Mouse (Mus musculus) heart, adult 2 months (tissue): ENCODE measurements at regions not wholly inside any gene's neighbourhood (a gene's known extent, or its start where the extent isn't known, plus 50 kb on each side); places are given as distances from the start of the nearest gene placed in this dataset.

Source experiments
- DNase-seq, 2 experiments: peaks; one replicate each; pipeline ENCODE4 v3.0.0; 2021
- H3K27ac ChIP-seq: fragments of 200-600 bp; 2 replicates; pipeline ENCODE4 v1.8.1; 2022
- H3K27me3 ChIP-seq: fragments of 200-500 bp; 2 replicates; pipeline ENCODE4 v1.6.1; 2012; ENCODE audit warnings: mild to moderate bottlenecking, low read length, inconsistent platforms, mixed read lengths; ENCODE audit not compliant: control insufficient read depth, insufficient read depth
- H3K36me3 ChIP-seq: fragments of 200-500 bp; 2 replicates; pipeline ENCODE4 v1.6.1; 2012; ENCODE audit warnings: low read length, inconsistent platforms; ENCODE audit not compliant: control insufficient read depth, insufficient read depth
- H3K4me1 ChIP-seq: fragments of 200-500 bp; 2 replicates; pipeline ENCODE4 v1.6.1; 2011; ENCODE audit warnings: low read length; ENCODE audit not compliant: control insufficient read depth, insufficient read depth
- H3K4me3 ChIP-seq: fragments of 200-600 bp; 2 replicates; pipeline ENCODE4 v1.8.1; 2022
- H3K79me2 ChIP-seq: fragments of 200-500 bp; replicated peaks from 2 replicates; pipeline ENCODE4 v1.6.1; 2012; ENCODE audit warnings: mild to moderate bottlenecking, inconsistent platforms, low read length, moderate library complexity, mixed read lengths; ENCODE audit not compliant: control insufficient read depth, insufficient read depth
- H3K9ac ChIP-seq: fragments of 200-500 bp; 2 replicates; pipeline ENCODE4 v1.6.1; 2012; ENCODE audit warnings: low read depth, mild to moderate bottlenecking, control low read depth, inconsistent platforms, low read length, mixed read lengths
- CTCF ChIP-seq: fragments of 200-600 bp; IDR thresholded peaks from 2 replicates; pipeline ENCODE4 v1.8.1; 2022; ENCODE audit warnings: antibody characterized with exemption, mild to moderate bottlenecking, moderate library complexity
- EP300 ChIP-seq: fragments of 200-500 bp; IDR thresholded peaks from 2 replicates; pipeline ENCODE4 v1.6.1; 2011; ENCODE audit warnings: low read depth, low read length, control low read depth; ENCODE audit not compliant: insufficient read depth
- POLR2A ChIP-seq: fragments of 200-500 bp; IDR thresholded peaks from 2 replicates; pipeline ENCODE4 v1.6.1; 2011; ENCODE audit warnings: mild to moderate bottlenecking, low read depth, low read length, control low read depth; ENCODE audit not compliant: insufficient read depth
- WGBS: fragments of 180-500 bp; shearing (Covaris S2); methylation state at CpG from one replicate; pipeline ENCODE4 v1.1.7; 2018; 5-methylcytosine and 5-hydroxymethylcytosine counted together
- intact Hi-C: fragments of 180-260 bp; cut with DNase I; formaldehyde crosslinking; loops from one replicate; pipeline ENCODE4 v1.15.1; 2025

GRCm38 (mm10) chr17:9168411-9168810 lies 180.3 kb downstream of the 1700010I14Rik start:
- DNase-seq, result peak; percentile 49 to 79
- TF ChIP-seq EP300 (peak; percentile 65; the same call in 1 of the 2 replicates), POLR2A (no peak), CTCF (peak; percentile 96; the same call in 1 of the 2 replicates)
- no peaks in the 10 kb centered on the region for H3K79me2 ChIP-seq
- H3K4me1 ChIP-seq, result peaks cover 1% of the 10 kb centered on the region; the same call in 1 of the 2 replicates
- no peaks in the 10 kb centered on the region for H3K36me3 ChIP-seq
- no peaks in the 10 kb centered on the region for H3K27me3 ChIP-seq
- under 1% methylated on average over 5 of the region's 5 CpGs for WGBS
- no peak overlapping the region for H3K9ac ChIP-seq
- intact Hi-C loops, result loop anchor here (2.0 to 10.0 kb wide), 4 partner anchors 586 to 1576 kb away; partner anchors contain the start of gene Qk
- peak overlapping the region; percentile 53 for H3K4me3 ChIP-seq
- H3K27ac ChIP-seq, result no peak overlapping the region

- H3K4me1 ChIP-seq, result peaks cover 1% of the 10 kb centered on the region; the same call in 1 of the 2 replicates
- intact Hi-C loops, result loop anchor here (2.0 to 10.0 kb wide), 4 partner anchors 585 to 1575 kb away; partner anchors contain the start of gene Qk
- H3K79me2 ChIP-seq, result no peaks in the 10 kb centered on the region
- H3K9ac ChIP-seq, result no peak overlapping the region
- no peaks in the 10 kb centered on the region for H3K36me3 ChIP-seq
- TF ChIP-seq POLR2A (no peak), CTCF (peak; percentile 91)
- WGBS, result 8% methylated on average over 11 of the region's 11 CpGs
- DNase-seq, result peak; percentile 21 to 61
- no peak overlapping the region for H3K27ac ChIP-seq
- H3K4me3 ChIP-seq, result no peak overlapping the region
- no peaks in the 10 kb centered on the region for H3K27me3 ChIP-seq
Observed at GRCm38 (mm10) chr17:9169371-9169770, 181.2 kb downstream of the 1700010I14Rik start.

DNA sequence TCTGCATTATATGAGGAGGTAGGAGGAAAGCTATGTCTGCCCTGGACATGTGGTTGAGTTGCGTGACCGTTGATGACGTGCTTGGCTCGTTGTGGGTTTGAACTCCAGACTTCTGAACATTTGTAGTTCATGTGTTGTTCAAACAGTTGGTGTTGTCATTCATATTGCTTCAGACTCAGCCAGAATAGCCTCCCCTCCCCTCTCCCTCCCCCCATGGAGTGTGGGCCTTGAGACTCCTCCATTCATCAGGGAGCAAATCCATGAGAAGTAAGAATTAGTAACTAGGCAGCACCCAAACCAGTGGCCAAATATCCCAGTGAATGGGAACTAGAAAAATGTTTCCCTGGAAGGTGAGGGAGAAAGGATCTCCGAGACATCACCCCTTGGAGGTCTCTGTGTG lies 209.0 kb downstream of the 1700010I14Rik start:
- 87% methylated on average over 5 of the region's 5 CpGs for WGBS
- no peaks in the 10 kb centered on the region for H3K4me1 ChIP-seq

DNA sequence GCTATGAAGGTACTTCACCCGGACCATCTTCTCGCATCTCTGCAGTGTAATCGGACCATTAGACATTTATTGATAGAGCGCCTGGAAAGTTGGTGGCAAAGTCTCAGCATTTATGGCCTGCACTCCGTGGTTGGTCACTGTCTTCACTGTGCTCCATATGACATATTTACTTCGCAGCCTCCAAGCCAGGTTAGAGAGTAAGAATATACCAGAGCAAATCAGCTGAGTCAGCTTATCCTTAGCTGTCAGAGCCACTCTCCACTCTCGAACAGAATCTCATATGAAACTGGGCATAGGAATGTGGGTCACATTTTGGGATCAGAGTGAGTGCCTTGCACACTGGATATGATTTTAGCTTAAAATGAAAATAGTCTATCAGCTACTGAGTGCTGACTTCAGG lies 212.3 kb downstream of the 1700010I14Rik start:
- 88% methylated on average over 7 of the region's 7 CpGs for whole genome bisulfite sequencing
- intact Hi-C loops, result no loop called here
- H3K27ac ChIP-seq, result no peak overlapping the region
- TF ChIP-seq CTCF (no peak), POLR2A (no peak), EP300 (no peak)
- no peaks in the 10 kb centered on the region for H3K4me1 ChIP-seq
- DNase-seq, result no peak
- no peak overlapping the region for H3K9ac ChIP-seq
- H3K36me3 ChIP-seq, result no peaks in the 10 kb centered on the region
- no peaks in the 10 kb centered on the region for H3K79me2 ChIP-seq
- H3K4me3 ChIP-seq, result no peak overlapping the region
- H3K27me3 ChIP-seq, result no peaks in the 10 kb centered on the region

More for the DNA sequence above, 209.0 kb downstream of the 1700010I14Rik start:
- H3K27ac ChIP-seq, result no peak overlapping the region
- H3K79me2 ChIP-seq, result no peaks in the 10 kb centered on the region
- no peaks in the 10 kb centered on the region for H3K36me3 ChIP-seq
- intact Hi-C loops, result no loop called here
- no peaks in the 10 kb centered on the region for H3K27me3 ChIP-seq
- TF ChIP-seq EP300 (no peak), POLR2A (no peak), CTCF (no peak)
- no peak overlapping the region for H3K4me3 ChIP-seq
- H3K9ac ChIP-seq, result no peak overlapping the region
- DNase-seq, result no peak

DNA sequence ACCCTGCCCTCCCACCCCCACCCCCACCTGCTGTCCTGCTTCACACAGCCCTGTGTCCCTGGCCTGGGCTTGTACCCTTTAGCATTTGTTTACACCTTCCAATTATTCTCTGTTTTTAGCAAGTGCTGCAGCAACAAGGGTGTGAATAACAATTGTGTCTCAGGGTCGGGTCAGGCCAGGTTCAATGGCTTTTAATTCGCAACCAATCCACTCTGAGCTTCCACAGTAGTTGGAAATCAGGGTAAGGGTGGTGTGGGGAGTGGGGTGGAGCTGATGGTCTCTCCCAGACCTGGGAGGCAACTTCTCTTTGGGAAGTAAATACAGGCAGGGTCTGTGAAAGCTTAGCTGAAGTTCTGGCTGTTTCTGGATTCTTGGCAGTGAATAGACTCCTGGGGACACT lies 214.4 kb downstream of the 1700010I14Rik start:
- WGBS, result 28% methylated on average over 2 of the region's 2 CpGs
- intact Hi-C loops, result no loop called here
- no peaks in the 10 kb centered on the region for H3K36me3 ChIP-seq
- TF ChIP-seq EP300 (no peak), POLR2A (no peak), CTCF (no peak)
- H3K79me2 ChIP-seq, result no peaks in the 10 kb centered on the region
- H3K4me1 ChIP-seq, result no peaks in the 10 kb centered on the region
- no peak overlapping the region for H3K9ac ChIP-seq
- H3K27me3 ChIP-seq, result no peaks in the 10 kb centered on the region
- H3K27ac ChIP-seq, result no peak overlapping the region
- no peak for DNase-seq
- no peak overlapping the region for H3K4me3 ChIP-seq

- H3K4me3 ChIP-seq, result no peak overlapping the region
- H3K9ac ChIP-seq, result no peak overlapping the region
- DNase-seq, result no peak
- no peaks in the 10 kb centered on the region for H3K79me2 ChIP-seq
- no peaks in the 10 kb centered on the region for H3K4me1 ChIP-seq
- no peak for TF ChIP-seq CTCF
- no peak for TF ChIP-seq POLR2A
- TF ChIP-seq EP300, result no peak
- H3K27ac ChIP-seq, result no peak overlapping the region
- WGBS, result 91% methylated on average over 2 of the region's 2 CpGs
- H3K27me3 ChIP-seq, result no peaks in the 10 kb centered on the region
- no peaks in the 10 kb centered on the region for H3K36me3 ChIP-seq
- intact Hi-C loops, result no loop called here
Observed at GRCm38 (mm10) chr17:9210626-9211025, 211.2 kb upstream of the Gm17728 start.
